Mouse (Mus musculus) liver, embryonic 13.5 days (tissue): Measurements from ENCODE around the gene N4bp2. TPM values are rescaled to one million over a fixed set of nuclear protein-coding genes. Genes with fewer than 3 reads are reported as not detected.

ENCODE experiments used
- ATAC-seq: fragments of 200-750 bp; cut with Nextera tagmentation; 2 replicates; pipeline ENCODE4 v1.8.0; 2017; ENCODE audit warnings: low read depth, mild to moderate bottlenecking, moderate number of reproducible peaks, moderate library complexity
- DNase-seq: peaks from one replicate; pipeline ENCODE4 v3.0.0; 2022
- H3K27ac ChIP-seq: fragments of 300-500 bp; sonication (generic); 2 replicates; pipeline ENCODE4 v1.5.1; 2015; ENCODE audit warnings: moderate library complexity, mild to moderate bottlenecking, inconsistent platforms
- H3K27me3 ChIP-seq: fragments of 300-500 bp; sonication (generic); 2 replicates; pipeline ENCODE4 v1.6.1; 2015; ENCODE audit warnings: mild to moderate bottlenecking, inconsistent platforms
- H3K36me3 ChIP-seq: fragments of 300-500 bp; sonication (generic); 2 replicates; pipeline ENCODE4 v1.6.1; 2015; ENCODE audit warnings: mild to moderate bottlenecking, inconsistent platforms
- H3K4me1 ChIP-seq: fragments of 300-500 bp; sonication (generic); replicated peaks from 2 replicates; pipeline ENCODE4 v1.6.1; 2015; ENCODE audit warnings: inconsistent platforms
- H3K4me2 ChIP-seq: fragments of 300-500 bp; sonication (generic); 2 replicates; pipeline ENCODE4 v1.6.1; 2015; ENCODE audit warnings: inconsistent platforms, mild to moderate bottlenecking, moderate library complexity
- H3K4me3 ChIP-seq: fragments of 300-500 bp; sonication (generic); replicated peaks from 2 replicates; pipeline ENCODE4 v1.5.1; 2015; ENCODE audit warnings: mild to moderate bottlenecking, inconsistent platforms
- H3K9ac ChIP-seq: fragments of 300-500 bp; sonication (generic); 2 replicates; pipeline ENCODE4 v1.6.1; 2015; ENCODE audit warnings: mild to moderate bottlenecking, inconsistent platforms
- H3K9me3 ChIP-seq: fragments of 300-500 bp; sonication (generic); replicated peaks from 2 replicates; pipeline ENCODE4 v1.6.1; 2016; ENCODE audit warnings: inconsistent platforms
- WGBS: fragments of 180-500 bp; shearing (Covaris S2); methylation state at CpG from one replicate; pipeline ENCODE4 v1.1.7; 2015; ENCODE audit not compliant: insufficient replicate concordance; 5-methylcytosine and 5-hydroxymethylcytosine counted together
- polyA plus RNA-seq: library from polyadenylated mRNA; unstranded; fragments of >200 nt; fragmentation: Nextera tagmentation; extraction: Ambion mirVana; gene quantifications from 2 replicates; pipeline ENCODE4 v1.2.1, GENCODE M21; 2015

N4bp2 gene
- polyA plus RNA-seq, 1 experiment from 2014 or later, result 9.6 TPM

DNA sequence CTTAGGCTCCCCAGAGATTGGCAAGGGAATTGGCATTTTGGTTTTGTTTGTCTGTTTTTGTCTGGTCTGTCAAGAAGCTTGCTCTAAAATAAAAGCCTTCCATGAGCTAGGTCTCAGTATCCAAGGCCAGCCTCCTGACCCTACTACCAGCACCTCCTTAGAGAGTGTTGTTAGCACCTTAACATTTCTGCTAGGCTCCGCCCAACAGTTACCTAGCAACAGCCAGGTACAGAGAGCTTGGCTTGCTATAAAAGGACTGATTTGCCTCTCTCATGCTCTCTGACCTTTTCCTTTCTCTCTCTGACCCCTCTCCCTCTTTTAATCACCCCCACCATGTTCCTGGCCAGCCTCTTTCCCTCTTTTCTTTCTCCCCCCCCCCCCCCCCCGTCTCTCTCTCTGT is 14.9 kb upstream of the N4bp2 start:
- DNase-seq (no peak), ATAC-seq (no peak)
- Histone ChIP-seq H3K36me3 (no peaks in the 10 kb centered on the region), H3K9ac (no peak overlapping the region), H3K27me3 (no peaks in the 10 kb centered on the region), H3K27ac (no peak overlapping the region), H3K4me2 (no peak overlapping the region), H3K4me3 (no peak overlapping the region), H3K9me3 (no peaks in the 10 kb centered on the region), H3K4me1 (peaks cover 16% of the 10 kb centered on the region)
- WGBS, result 43% methylated on average over 2 of the region's 2 CpGs

GRCm38 (mm10) chr5:65748880-65749279 is 14.4 kb upstream of the N4bp2 start:
- DNase-seq (no peak), ATAC-seq (no peak)

DNA sequence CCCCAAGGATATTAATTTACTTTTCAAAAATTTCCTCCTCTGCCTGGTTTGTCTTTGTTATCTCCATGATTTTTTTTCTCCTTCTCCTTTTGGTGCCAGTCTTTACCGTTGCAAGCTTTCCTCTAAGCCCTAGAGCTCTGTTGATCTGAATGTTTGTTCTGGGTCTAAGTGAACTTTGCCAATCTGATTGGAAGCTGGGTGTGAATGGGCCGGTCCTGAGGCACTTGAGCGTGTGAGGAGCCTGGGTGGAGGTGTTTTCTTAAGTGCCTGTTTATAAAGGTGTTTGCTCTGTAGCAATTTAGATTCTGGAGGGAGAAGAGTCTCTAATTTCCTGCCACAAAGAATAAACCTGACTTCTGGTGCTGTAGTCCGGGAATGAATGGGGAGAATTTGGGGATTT is 11.3 kb upstream of the N4bp2 start:
- 0 out of 2 replicates have a peak overlapping the region, but pooled peaks have one; percentile 13 for H3K27ac ChIP-seq
- no peak overlapping the region for H3K4me2 ChIP-seq
- 30% methylated on average over 4 of the region's 4 CpGs for WGBS
- ATAC-seq (no peak), DNase-seq (no peak)
- peaks cover 16% of the 10 kb centered on the region for H3K4me1 ChIP-seq
- H3K9me3 ChIP-seq, result no peaks in the 10 kb centered on the region
- H3K9ac ChIP-seq, result no peak overlapping the region
- H3K36me3 ChIP-seq, result no peaks in the 10 kb centered on the region
- no peaks in the 10 kb centered on the region for H3K27me3 ChIP-seq
- no peak overlapping the region for H3K4me3 ChIP-seq

More at GRCm38 (mm10) chr5:65748880-65749279, 14.4 kb upstream of the N4bp2 start:
- Histone ChIP-seq H3K36me3 (no peaks in the 10 kb centered on the region), H3K9ac (no peak overlapping the region), H3K4me2 (no peak overlapping the region), H3K9me3 (no peaks in the 10 kb centered on the region), H3K27ac (no peak overlapping the region), H3K4me3 (no peak overlapping the region), H3K27me3 (no peaks in the 10 kb centered on the region), H3K4me1 (peaks cover 16% of the 10 kb centered on the region)

GRCm38 (mm10) chr5:65755859-65756258 is 7.5 kb upstream of the N4bp2 start:
- 80% methylated on average over 5 of the region's 5 CpGs for WGBS
- no peak for ATAC-seq
- Histone ChIP-seq H3K27ac (no peak overlapping the region), H3K9me3 (no peaks in the 10 kb centered on the region), H3K4me3 (no peak overlapping the region), H3K4me2 (no peak overlapping the region), H3K9ac (no peak overlapping the region), H3K4me1 (peaks cover 15% of the 10 kb centered on the region), H3K27me3 (no peaks in the 10 kb centered on the region), H3K36me3 (no peaks in the 10 kb centered on the region)
- no peak for DNase-seq

GRCm38 (mm10) chr5:65757110-65757509 is 6.2 kb upstream of the N4bp2 start:
- H3K36me3 ChIP-seq, result no peaks in the 10 kb centered on the region
- no peak overlapping the region for H3K4me2 ChIP-seq
- no peak overlapping the region for H3K9ac ChIP-seq
- WGBS, result 93% methylated on average over 1 of the region's 1 CpGs
- DNase-seq, result no peak
- H3K4me3 ChIP-seq, result no peak overlapping the region
- ATAC-seq, result no peak
- no peaks in the 10 kb centered on the region for H3K27me3 ChIP-seq
- H3K27ac ChIP-seq, result no peak overlapping the region
- H3K4me1 ChIP-seq, result peaks cover 24% of the 10 kb centered on the region
- no peaks in the 10 kb centered on the region for H3K9me3 ChIP-seq

- Histone ChIP-seq H3K4me2 (no peak overlapping the region), H3K36me3 (no peaks in the 10 kb centered on the region), H3K9me3 (no peaks in the 10 kb centered on the region), H3K4me3 (no peak overlapping the region), H3K4me1 (peaks cover 23% of the 10 kb centered on the region), H3K27ac (no peak overlapping the region), H3K9ac (no peak overlapping the region), H3K27me3 (no peaks in the 10 kb centered on the region)
- ATAC-seq, result no peak
- WGBS, result 82% methylated on average over 4 of the region's 4 CpGs
- no peak for DNase-seq
Observed at GRCm38 (mm10) chr5:65760041-65760440, 3.3 kb upstream of the N4bp2 start.

DNA sequence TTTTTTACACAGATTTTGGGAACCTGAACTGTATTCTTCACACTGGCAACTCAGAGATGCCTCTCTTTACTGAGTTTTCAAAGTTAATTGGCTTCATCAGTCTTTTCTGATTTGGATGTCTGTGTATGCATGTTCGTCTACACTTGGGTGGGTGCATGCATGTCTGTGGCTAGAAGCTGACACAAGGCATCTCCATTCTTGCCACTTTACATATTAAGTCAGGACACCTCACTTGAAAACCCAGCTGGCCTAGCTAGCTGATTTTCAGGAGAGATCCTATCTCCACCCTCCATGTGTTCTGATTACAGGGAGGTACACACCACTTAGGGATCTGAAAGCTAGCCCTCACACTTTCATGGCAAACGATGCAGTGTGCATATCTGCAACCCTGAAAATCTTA is 2.7 kb upstream of the N4bp2 start:
- peak overlapping the region; percentile 73 for H3K27ac ChIP-seq
- no peak overlapping the region for H3K4me3 ChIP-seq
- 62% methylated on average over 2 of the region's 2 CpGs for WGBS
- no peaks in the 10 kb centered on the region for H3K27me3 ChIP-seq
- no peak overlapping the region for H3K4me2 ChIP-seq
- peaks cover 27% of the 10 kb centered on the region for H3K4me1 ChIP-seq
- no peak overlapping the region for H3K9ac ChIP-seq
- no peaks in the 10 kb centered on the region for H3K36me3 ChIP-seq
- DNase-seq (no peak), ATAC-seq (no peak)
- no peaks in the 10 kb centered on the region for H3K9me3 ChIP-seq

DNA sequence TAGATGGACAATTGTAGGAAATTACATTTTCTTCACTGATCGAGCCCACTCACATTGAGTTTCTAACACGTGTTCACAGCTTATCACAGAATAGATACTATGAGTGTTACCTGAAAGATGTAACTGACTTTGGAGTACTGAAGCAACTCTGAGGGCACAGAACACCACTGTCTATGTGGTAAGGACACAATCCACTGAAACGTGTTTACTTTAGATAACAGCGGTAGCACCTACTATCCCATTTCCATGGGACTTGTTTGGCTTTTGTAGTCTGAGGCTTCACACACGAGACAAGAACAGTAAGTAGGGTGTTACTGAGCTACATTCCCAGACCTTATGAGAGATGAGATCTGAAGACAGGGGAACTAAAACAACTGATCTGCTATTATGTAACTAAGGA is 2.3 kb upstream of the N4bp2 start:
- H3K4me2 ChIP-seq, result peak overlapping the region; percentile 17
- WGBS, result 16% methylated on average over 5 of the region's 5 CpGs
- H3K36me3 ChIP-seq, result no peaks in the 10 kb centered on the region
- DNase-seq, result peak; percentile 21
- H3K9ac ChIP-seq, result peak overlapping the region; percentile 10; the same call in 1 of the 2 replicates
- H3K4me1 ChIP-seq, result peaks cover 29% of the 10 kb centered on the region
- no peaks in the 10 kb centered on the region for H3K27me3 ChIP-seq
- no peak overlapping the region for H3K4me3 ChIP-seq
- peak overlapping the region; percentile 73 for H3K27ac ChIP-seq
- 0 out of 2 replicates have a peak, but pooled peaks have one; percentile 5 for ATAC-seq
- no peaks in the 10 kb centered on the region for H3K9me3 ChIP-seq

DNA sequence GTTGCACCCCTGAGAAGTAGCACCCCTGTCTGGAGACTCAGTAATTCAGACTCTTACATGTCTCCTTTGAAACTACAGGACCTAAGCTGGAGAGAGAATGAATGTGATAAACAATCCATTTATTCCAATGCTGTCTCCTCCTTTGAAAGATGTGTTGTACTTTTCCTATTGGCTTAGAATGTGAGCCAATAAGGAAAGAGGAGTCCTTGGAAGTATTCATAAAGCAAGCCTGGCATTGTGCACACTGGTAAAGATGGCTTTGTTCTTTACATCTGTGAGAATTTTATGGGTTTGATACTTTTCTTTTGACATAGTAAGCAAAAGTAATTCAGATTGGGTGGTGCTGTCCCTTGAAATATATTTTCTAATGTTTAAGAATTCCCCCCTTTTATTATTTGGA is 1.4 kb upstream of the N4bp2 start:
- DNase-seq, result no peak
- H3K36me3 ChIP-seq, result no peaks in the 10 kb centered on the region
- peaks cover 29% of the 10 kb centered on the region for H3K4me1 ChIP-seq
- no peaks in the 10 kb centered on the region for H3K27me3 ChIP-seq
- no peaks in the 10 kb centered on the region for H3K9me3 ChIP-seq
- ATAC-seq, result no peak
- 0 out of 2 replicates have a peak overlapping the region, but pooled peaks have one; percentile 1 for H3K4me2 ChIP-seq
- no peak overlapping the region for H3K9ac ChIP-seq
- H3K4me3 ChIP-seq, result no peak overlapping the region
- H3K27ac ChIP-seq, result peak overlapping the region; percentile 53

- no peaks in the 10 kb centered on the region for H3K9me3 ChIP-seq
- peak overlapping the region; percentile 99 for H3K27ac ChIP-seq
- no peak for ATAC-seq
- under 1% methylated on average over 3 of the region's 3 CpGs for WGBS
- H3K4me1 ChIP-seq, result peaks cover 29% of the 10 kb centered on the region
- H3K9ac ChIP-seq, result peak overlapping the region; percentile 99
- H3K27me3 ChIP-seq, result no peaks in the 10 kb centered on the region
- no peak for DNase-seq
- H3K36me3 ChIP-seq, result no peaks in the 10 kb centered on the region
- H3K4me3 ChIP-seq, result peak overlapping the region; percentile 94
- H3K4me2 ChIP-seq, result peak overlapping the region; percentile 97
Observed at GRCm38 (mm10) chr5:65762686-65763085, 635 bp upstream of the N4bp2 start.

DNA sequence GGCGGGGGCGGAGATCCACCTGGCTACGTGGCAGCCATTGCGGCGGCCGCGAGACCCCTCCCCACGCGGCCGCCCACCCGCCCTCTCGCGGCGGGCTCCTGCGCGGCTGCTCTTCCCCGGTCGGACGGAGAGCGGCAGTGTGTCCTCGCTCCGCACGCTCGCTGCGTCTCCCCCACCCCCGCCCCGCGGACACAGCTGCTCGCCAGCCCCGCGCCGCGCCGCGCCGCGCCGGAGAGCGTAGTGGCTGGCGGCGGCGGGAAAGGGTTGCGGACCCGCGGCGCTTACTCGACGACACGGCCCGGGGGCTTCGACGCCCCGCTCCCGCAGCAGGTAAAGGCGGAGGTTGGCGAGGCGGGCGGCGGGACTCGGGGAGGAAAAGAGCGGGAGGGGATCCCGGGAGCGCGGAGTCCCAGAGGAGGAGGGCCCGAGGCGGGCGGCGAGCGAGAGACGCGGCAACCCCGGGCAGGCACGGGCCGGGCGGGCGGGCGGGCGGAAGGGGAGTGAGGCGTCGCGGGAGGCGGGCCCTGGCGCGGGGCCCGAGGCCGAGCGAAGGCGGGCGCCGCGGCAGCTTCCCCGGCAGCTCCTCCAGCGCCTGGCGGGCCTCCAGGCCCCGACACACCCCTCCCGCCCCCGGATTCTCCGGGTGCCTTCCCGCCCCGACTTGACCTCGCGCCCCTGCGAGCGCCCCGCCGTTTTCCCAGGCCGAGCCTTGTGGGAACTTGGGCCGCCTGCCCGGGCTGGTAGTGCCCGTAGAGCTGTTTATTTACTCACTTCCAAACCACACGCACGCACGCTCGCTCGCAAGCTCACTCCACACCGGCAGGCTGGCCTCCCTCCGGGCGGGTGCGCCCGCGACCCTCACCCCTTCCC is 830 bp downstream of the N4bp2 start:
- Histone ChIP-seq H3K9me3 (no peaks in the 10 kb centered on the region), H3K9ac (peak overlapping the region; percentile 99), H3K4me3 (peak overlapping the region; percentile 94), H3K36me3 (no peaks in the 10 kb centered on the region), H3K4me1 (peaks cover 29% of the 10 kb centered on the region), H3K27me3 (no peaks in the 10 kb centered on the region), H3K4me2 (peak overlapping the region; percentile 97), H3K27ac (peak overlapping the region; percentile 99)
- DNase-seq, result peak; percentile 56
- ATAC-seq, result peak; percentile 77
- WGBS, result under 1% methylated on average over 93 of the region's 121 CpGs
